Mouse (Mus musculus): ENCODE measurements around the gene Cs.

Gene Cs

GRCm38 (mm10) chr10:128376455-128377211 lies 39.1 kb downstream of the Cs start, which contains the start of gene Ankrd52:
TSS of gene Ankrd52 (plus strand) at chr10:128377115.
- DNase-seq = peak; percentile 88 to 94

DNA sequence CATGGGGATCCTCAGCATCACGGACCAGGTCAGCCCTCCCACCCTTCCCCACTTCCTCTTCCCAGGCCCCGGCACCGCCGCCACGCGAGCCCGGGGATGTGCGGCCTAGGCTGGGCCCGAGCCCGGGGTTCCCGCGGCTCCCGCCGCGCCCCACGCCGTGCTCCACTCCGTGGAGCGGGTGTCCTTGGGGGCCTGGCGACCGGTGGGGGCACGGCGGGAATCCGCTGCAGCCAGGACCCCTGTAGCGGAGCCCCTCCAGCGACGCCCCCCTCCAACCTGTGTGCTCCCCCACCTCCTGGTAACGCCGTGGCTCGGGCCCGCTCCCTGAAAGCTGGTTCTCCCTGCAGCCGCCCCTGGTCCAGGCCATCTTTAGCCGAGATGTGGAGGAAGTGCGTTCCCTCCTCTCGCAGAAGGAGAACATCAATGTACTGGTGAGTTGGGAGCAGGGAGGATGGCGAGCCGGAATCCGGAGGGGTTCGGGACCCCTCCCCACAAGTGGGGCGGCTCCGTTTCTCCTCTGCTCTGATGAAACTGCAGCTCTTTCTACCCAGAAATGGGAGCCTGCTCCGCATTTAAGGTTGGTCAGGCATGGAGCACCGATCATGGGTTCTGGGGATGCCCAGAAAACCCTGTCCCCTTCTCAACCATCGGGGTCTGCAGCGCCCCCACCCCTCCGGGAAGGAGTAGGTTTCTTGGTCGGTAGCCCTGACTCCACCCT lies 39.8 kb downstream of the Cs start:
- peak; percentile 70 for DNase-seq

GRCm38 (mm10) chr10:128377940-128378448 lies 40.5 kb downstream of the Cs start:
- no peak for DNase-seq

DNA sequence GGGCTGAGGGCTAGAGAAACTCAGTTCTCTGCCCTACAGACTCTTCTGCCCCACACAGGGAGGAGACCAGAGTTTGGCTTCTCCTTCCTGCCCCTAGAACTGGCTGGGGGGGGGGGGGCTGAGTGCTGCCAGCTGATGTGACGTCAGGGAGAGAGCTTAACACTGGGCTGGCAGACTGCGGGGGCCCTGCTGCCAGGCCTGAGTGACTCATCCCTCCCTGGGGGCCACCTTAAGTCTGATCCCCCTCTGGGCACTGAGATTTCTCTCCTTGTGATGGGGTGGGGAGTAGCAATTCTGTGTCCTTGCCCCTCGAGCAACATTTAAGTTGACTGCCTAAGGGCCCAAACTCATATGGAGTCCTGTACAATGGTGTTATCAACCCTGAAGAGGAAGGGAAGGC lies 40.9 kb downstream of the Cs start:
- peak in 1 of 2 experiments; percentile 9 for DNase-seq

- DNase-seq = peak in 1 of 2 experiments; percentile 29
Observed at GRCm38 (mm10) chr10:128379260-128379659, 41.7 kb downstream of the Cs start.

- no peak for DNase-seq
Observed at GRCm38 (mm10) chr10:128380565-128380964, 43.0 kb downstream of the Cs start.

- DNase-seq = no peak
Observed at GRCm38 (mm10) chr10:128382482-128382881, 44.9 kb downstream of the Cs start.

GRCm38 (mm10) chr10:128385902-128386301 lies 48.4 kb downstream of the Cs start:
- DNase-seq = no peak

DNA sequence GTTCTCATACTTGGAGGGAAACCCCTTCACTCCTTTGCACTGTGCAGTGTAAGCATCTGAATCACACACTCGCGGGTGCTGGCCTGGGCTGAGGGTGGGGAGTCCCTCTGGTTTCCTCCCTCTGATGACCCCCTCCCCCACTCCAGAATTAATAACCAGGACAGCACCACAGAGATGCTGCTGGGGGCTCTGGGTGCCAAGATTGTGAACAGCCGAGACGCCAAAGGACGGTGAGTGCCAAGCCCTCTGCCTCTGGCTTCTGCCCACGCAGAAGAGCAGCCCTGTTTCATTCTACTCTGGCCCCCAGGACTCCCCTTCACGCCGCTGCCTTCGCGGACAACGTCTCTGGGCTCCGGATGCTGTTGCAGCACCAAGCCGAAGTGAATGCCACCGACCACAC lies 51.4 kb downstream of the Cs start:
- DNase-seq = peak; percentile 34 to 44

GRCm38 (mm10) chr10:128389570-128389969 lies 52.0 kb downstream of the Cs start:
- no peak for DNase-seq

GRCm38 (mm10) chr10:128390366-128390765 lies 52.8 kb downstream of the Cs start:
- DNase-seq = no peak

DNA sequence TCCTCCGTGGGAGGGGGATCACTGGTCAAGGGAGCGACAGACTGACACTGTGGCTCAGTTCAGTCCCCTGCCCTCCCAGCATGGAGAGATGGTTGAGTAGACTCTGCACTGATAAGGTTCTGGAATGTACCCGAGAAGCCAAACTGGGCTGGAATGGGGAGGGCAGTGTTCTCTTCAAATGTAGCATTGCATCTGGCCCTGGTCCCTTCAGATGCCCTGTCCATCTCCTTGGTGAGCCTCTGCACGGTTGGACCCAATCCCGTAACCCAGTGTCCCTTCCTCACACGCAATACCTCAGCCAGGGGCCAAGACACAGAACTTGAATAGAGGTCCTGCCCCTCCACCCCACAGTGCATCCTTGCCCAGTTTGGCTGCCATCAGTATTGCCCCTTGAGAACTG lies 54.3 kb downstream of the Cs start:
- peak in 1 of 2 experiments; percentile 6 for DNase-seq

DNA sequence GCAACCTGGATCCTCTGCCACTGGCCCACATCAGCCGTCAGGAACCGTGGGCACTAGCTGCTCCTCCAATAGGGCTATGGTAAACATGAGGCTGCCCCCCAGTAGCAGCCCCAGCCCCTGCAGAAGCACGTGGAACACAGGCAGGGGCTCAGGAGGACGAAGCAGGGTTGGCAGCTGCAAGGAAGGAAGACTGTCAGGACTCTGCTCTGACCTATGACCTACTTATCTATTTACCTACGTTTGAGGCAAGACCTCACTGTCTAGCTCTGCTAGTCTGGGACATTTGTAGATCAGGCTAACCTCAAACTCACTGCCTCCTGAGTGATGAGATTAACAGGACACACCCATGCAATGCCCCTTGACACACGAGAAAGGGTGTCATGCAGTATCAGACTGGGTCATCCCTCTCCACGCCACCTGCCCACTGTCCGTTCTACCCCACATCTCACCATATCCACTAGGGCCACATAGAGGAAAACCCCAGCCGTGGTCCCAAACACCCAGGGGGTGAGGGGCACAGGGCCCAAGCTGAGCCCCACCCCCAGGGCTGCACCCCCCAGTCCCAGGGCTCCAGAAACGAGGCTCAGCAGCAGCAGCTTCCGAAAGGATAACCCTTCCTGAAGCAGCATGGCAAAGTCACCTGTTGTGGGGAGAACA lies 58.6 kb downstream of the Cs start:
- DNase-seq = no peak

DNA sequence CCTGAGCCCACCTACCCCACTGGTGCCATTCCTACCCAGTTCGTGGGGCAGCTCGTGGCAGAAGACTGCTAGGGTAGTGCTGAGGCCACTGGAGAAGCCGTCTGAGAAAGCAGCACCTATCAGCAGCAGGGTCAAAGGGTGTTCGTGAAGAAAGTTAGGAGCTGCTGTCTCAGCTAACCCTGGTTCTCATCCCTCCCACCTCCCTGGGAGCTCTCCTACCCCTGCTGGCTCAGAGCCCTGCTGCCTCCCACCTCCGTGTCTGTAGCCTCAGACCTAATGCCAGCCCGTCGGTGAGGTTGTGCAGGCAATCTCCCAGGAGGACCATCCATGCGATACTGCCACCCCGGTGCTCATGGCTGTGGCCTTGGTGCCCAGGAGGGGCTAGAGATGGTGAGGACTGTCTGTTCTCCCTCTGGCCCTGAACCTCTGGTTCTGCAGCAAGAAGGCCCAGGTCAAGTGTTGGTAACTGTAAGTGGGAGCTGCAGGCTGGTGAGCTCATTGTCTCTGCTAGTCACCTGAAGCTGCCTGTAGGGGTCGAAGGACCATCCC lies 59.3 kb downstream of the Cs start:
- DNase-seq = no peak

DNA sequence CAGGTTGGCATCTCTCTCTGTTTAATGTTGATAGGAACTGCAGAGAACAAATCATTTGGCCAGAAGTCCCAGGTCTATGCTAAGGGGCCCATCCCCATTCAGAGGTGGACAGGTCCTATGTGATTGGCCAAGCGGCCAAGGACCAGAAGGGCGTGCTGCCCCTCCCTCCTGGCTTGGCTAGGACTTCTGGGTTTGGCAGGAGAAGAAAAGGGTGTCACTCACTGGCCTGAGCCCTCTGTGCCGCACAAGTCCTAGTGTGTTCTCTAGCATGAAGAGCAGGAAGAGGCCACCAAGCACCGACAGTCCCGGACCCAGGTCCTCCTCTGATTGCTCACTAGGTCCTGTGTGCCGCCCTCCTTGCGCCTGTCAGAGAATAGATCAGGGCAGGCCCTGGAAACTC lies 59.9 kb downstream of the Cs start:
- peak; percentile 77 for DNase-seq

GRCm38 (mm10) chr10:128400338-128400737 lies 62.8 kb downstream of the Cs start:
- DNase-seq = no peak

- DNase-seq = no peak
Observed at GRCm38 (mm10) chr10:128401056-128401455, 63.5 kb downstream of the Cs start, which contains the start of gene Slc39a5. TSS of gene Slc39a5 (minus strand) at chr10:128401229.

GRCm38 (mm10) chr10:128401638-128402037 lies 64.1 kb downstream of the Cs start:
- no peak for DNase-seq

GRCm38 (mm10) chr10:128403931-128404330 lies 66.4 kb downstream of the Cs start:
- DNase-seq = peak; percentile 90 to 92

DNA sequence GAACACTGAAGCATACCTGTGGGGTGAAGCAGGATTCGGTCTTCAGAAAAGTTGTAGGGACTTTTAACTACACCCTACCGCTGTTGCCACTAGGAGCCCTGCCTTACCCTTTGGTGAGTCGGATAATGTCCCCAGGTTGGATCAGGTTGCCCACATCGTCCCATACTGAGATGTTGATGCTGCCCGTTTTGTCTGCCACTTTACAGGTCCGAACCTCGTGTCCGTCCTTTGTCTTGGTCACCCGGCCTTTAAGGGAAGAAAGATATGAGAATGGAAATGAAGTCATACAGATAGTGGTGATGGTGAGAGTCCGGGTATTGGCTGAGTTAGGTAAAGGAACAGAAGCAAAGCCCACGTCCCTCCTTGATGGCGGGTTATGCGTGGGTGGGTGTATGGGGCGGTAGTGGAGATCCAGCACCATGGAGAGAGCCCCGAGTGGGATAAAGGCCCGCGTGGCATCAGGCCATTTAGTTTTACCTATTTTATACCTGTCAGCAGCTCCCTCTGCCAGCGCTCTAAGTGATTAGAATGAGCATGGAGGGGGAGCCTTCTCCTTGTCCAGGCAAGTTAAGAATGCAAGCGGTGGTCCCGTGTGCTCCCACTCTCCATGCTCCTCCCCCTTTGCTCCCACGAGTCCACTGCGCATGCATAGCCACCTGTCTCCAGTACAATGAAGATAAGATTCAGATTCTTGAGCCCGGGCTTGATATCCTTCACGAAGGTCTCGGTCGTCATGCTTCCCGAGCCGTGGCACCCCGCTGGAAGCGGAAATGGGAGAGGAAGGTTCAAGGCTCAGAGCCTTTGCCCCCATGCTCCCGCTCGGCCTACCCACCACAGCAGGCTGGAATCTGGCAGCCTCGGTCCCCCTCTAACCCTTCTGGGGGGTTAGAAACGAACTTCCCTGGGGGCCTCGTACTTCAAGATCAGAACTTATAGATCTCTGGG lies 71.3 kb downstream of the Cs start:
- DNase-seq = peak; percentile 67 to 69

DNA sequence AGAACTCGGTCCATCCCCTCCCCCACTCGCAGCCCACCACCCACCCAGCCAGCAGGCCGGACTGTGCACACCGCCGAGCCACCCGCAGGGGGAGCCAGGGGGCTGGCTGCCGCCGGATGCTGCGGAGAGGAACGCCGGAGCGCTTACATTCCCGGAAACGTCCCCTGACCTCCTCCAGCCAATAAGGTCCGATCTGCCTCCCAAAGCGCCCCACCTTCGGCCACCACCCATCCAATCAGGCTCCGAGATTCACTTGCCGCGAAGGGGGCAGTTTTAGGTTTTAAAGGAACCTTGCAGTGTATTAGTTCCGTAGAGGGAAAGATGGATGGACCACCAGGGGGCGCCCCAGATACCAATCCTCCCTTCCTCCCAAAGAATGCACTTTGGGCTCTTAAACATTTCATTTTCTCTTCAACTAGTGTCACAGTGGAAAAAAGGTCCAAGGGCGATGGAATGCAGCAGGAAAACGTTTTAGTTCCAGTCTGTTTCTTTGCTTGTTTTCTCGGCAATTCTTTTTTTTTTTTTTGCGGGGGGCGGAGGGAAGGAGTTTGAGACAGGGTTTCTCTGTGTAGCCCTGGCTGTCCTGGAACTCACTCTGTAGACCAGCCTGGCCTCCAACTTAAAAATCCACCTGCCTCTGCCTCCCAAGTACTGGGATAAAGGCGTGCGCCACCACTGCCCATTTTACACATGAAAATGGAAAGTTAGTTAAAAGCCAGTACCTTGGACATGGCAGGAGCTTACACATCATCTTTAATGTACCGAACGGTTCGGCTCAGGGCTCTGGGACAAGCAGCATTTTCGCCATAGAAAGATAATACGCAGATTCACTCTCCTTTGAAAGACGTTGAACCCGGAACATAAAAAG lies 72.4 kb downstream of the Cs start:
- DNase-seq = peak; percentile 97 to 99
